In genomic region chr5:136116784-136117112, GRCm38 (mm10) we compare ENCODE assay signal across 8 mouse cellular contexts. TPM values are rescaled to one million over a fixed set of nuclear protein-coding genes. Genes with fewer than 3 reads are reported as not detected.
DNase-seq lines count a peak whose midpoint lies in the region; ATAC-seq and TF ChIP-seq lines count a peak whose summit lies in the region.

No protein-coding gene starts in this region.

- WGBS in heart, adult 2 months = 0% methylated on average over 22 of the region's 22 CpGs
- WGBS in forebrain, embryonic 16.5 days = under 1% methylated on average over 22 of the region's 22 CpGs
- 0% methylated on average over 22 of the region's 22 CpGs for WGBS in macrophage (ENCODE audit: missing documents)

- H3K36me3 ChIP-seq in heart, adult 2 months (ENCODE audit: control insufficient read depth, insufficient read depth, low read length) = no peaks in the 10 kb centered on the region
- H3K36me3 ChIP-seq in E14TG2a.4 (ENCODE audit: insufficient read depth, low read length) = peaks cover 51% of the 10 kb centered on the region
- peaks cover 11% of the 10 kb centered on the region for H3K36me3 ChIP-seq in forebrain, embryonic 16.5 days (ENCODE audit: control insufficient read depth, insufficient read depth)
- H3K36me3 ChIP-seq in macrophage (ENCODE audit: inconsistent target) = peaks cover 22% of the 10 kb centered on the region; the same call in 1 of the 2 replicates

- H3K4me2 ChIP-seq in forebrain, embryonic 16.5 days (ENCODE audit: low read length) = peak overlapping the region; percentile 91

- no peak for TF ChIP-seq CTCF in heart, adult 2 months (IDR thresholded peaks at IDR 0.05)
- no peak for TF ChIP-seq CTCF in E14TG2a.4 (conservative IDR thresholded peaks at IDR 0.05; ENCODE audit: low read length)

- no peaks in the 10 kb centered on the region for H3K9me3 ChIP-seq in E14TG2a.4 (ENCODE audit: low read length)
- H3K9me3 ChIP-seq in forebrain, embryonic 16.5 days (ENCODE audit: control insufficient read depth, low read length) = no peaks in the 10 kb centered on the region

- DNase-seq in heart, adult 2 months = no peak
- DNase-seq in heart, postnatal 4 days = no peak
- DNase-seq in T-cell, adult 2 months (ENCODE audit: low spot score) = no peak
- no peak for DNase-seq in gastrocnemius, postnatal 36 days
- DNase-seq in layer of hippocampus, postnatal 14 days (ENCODE audit: low spot score in 2 of 2) = no peak

- intact Hi-C loops in heart, adult 2 months (cut with DNase I) = loop anchor here (1.0 to 2.0 kb wide), 2 partner anchors 20 to 32 kb away; partner anchors contain the start of genes Alkbh4 and Lrwd1
- intact Hi-C loops in gastrocnemius, postnatal 36 days (cut with DNase I) = no loop called here

- H3K27ac ChIP-seq in heart, adult 2 months = peak overlapping the region; percentile 84
- peak overlapping the region; percentile 70 for H3K27ac ChIP-seq in forebrain, embryonic 16.5 days (ENCODE audit: low read length)
- H3K27ac ChIP-seq in macrophage = peak overlapping the region; percentile 29; the same call in 1 of the 2 replicates

- no peak for TF ChIP-seq POLR2A in heart, adult 2 months (IDR thresholded peaks at IDR 0.05; ENCODE audit: insufficient read depth, low read depth, low read length)

- H3K9ac ChIP-seq in heart, adult 2 months (ENCODE audit: low read depth, low read length) = peak overlapping the region; percentile 81
- peak overlapping the region; percentile 85 for H3K9ac ChIP-seq in forebrain, embryonic 16.5 days (replicated peaks; ENCODE audit: low read depth, low read length)

- H3K4me1 ChIP-seq in heart, adult 2 months (ENCODE audit: control insufficient read depth, insufficient read depth, low read length) = peaks cover 3% of the 10 kb centered on the region; the same call in 1 of the 2 replicates
- H3K4me1 ChIP-seq in E14TG2a.4 (replicated peaks; ENCODE audit: low read depth, low read length) = peaks cover 86% of the 10 kb centered on the region
- peaks cover 19% of the 10 kb centered on the region for H3K4me1 ChIP-seq in forebrain, embryonic 16.5 days (replicated peaks; ENCODE audit: control insufficient read depth, insufficient read depth, low read length)

- no peak for TF ChIP-seq EP300 in heart, adult 2 months (IDR thresholded peaks at IDR 0.05; ENCODE audit: insufficient read depth, low read depth, low read length)

- no peaks in the 10 kb centered on the region; the same call in 1 of the 2 replicates for H3K79me2 ChIP-seq in heart, adult 2 months (replicated peaks; ENCODE audit: control insufficient read depth, insufficient read depth, low read length)
- peaks cover 35% of the 10 kb centered on the region for H3K79me2 ChIP-seq in macrophage (ENCODE audit: inconsistent target)

- no peaks in the 10 kb centered on the region for H3K27me3 ChIP-seq in heart, adult 2 months (ENCODE audit: control insufficient read depth, insufficient read depth, low read length)
- no peaks in the 10 kb centered on the region for H3K27me3 ChIP-seq in E14TG2a.4 (ENCODE audit: insufficient read depth, low read length)
- H3K27me3 ChIP-seq in forebrain, embryonic 16.5 days (replicated peaks; ENCODE audit: control insufficient read depth, insufficient read depth, low read length) = no peaks in the 10 kb centered on the region

- H3K4me3 ChIP-seq in heart, adult 2 months = peak overlapping the region; percentile 83
- H3K4me3 ChIP-seq in E14TG2a.4 (replicated peaks; ENCODE audit: low read length) (peak overlapping the region; percentile 98), macrophage (ENCODE audit: inconsistent target) (peak overlapping the region; percentile 82)
- H3K4me3 ChIP-seq in forebrain, embryonic 16.5 days (replicated peaks; ENCODE audit: low read length) = peak overlapping the region; percentile 88

- ATAC-seq in forebrain, embryonic 16.5 days = peak; percentile 68

RNA-seq across cellular contexts. Expression of gene Polr2j, which starts 0.3 kb away (rescaled TPM):
- 10 to 100 TPM; 63.5 to 89.3 TPM for total RNA-seq in heart, adult 2 months (2021)
- polyA plus RNA-seq in heart, adult 2 months (2012; rRNA removed) = 66.9 and 70.9 TPM in 2 replicates
- total RNA-seq in heart, postnatal 4 days (2021) = 10 to 100 TPM; 63.4 to 67.3 TPM
- polyA plus RNA-seq in forebrain, embryonic 16.5 days (2015; fragmentation: Nextera tagmentation; extraction: Ambion mirVana) = 214 and 228 TPM in 2 replicates
- total RNA-seq in macrophage (2018; cell fraction: chromatin; rRNA removed) = 10 to 100 TPM in 5 of 26 experiments, 1 to 10 TPM in 21; 2.0 to 13.9 (median 6.0) TPM
- total RNA-seq in macrophage (2018; cell fraction: cytosol; rRNA removed) = 10 to 100 TPM; 39.3 to 85.6 (median 60.6) TPM
- total RNA-seq in macrophage (2018; cell fraction: nucleus; rRNA removed) = 10 to 100 TPM in 17 of 26 experiments, 1 to 10 TPM in 9; 6.1 to 23.0 (median 13.5) TPM
- 75.0 to 118 TPM (median 101 TPM) in 3 replicates for polyA plus RNA-seq in macrophage (2018)
- total RNA-seq in gastrocnemius, postnatal 36 days (2021) = 10 to 100 TPM; 56.0 to 60.9 TPM
- 10 to 100 TPM; 73.6 to 82.2 TPM for total RNA-seq in layer of hippocampus, postnatal 14 days (2021)

RNA-seq across cellular contexts. Expression of gene Lrwd1, which starts 19.1 kb away (rescaled TPM):
- 1 to 10 TPM; 5.4 to 5.5 TPM for total RNA-seq in heart, adult 2 months (2021)
- polyA plus RNA-seq in heart, adult 2 months (2012; rRNA removed) = 11.5 and 12.3 TPM in 2 replicates
- 1 to 10 TPM; 7.9 to 9.5 TPM for total RNA-seq in heart, postnatal 4 days (2021)
- 32.1 and 32.7 TPM in 2 replicates for polyA plus RNA-seq in forebrain, embryonic 16.5 days (2015; fragmentation: Nextera tagmentation; extraction: Ambion mirVana)
- total RNA-seq in macrophage (2018; cell fraction: chromatin; rRNA removed) = 10 to 100 TPM in 23 of 26 experiments, 1 to 10 TPM in 3; 7.4 to 46.2 (median 24.5) TPM
- total RNA-seq in macrophage (2018; cell fraction: cytosol; rRNA removed) = 10 to 100 TPM in 4 of 26 experiments, 1 to 10 TPM in 22; 4.8 to 11.6 (median 8.1) TPM
- total RNA-seq in macrophage (2018; cell fraction: nucleus; rRNA removed) = 10 to 100 TPM in 15 of 26 experiments, 1 to 10 TPM in 11; 6.6 to 29.7 (median 12.1) TPM
- 6.0 to 13.5 TPM (median 9.4 TPM) in 3 replicates for polyA plus RNA-seq in macrophage (2018)
- 1 to 10 TPM; 3.7 to 4.0 TPM for total RNA-seq in gastrocnemius, postnatal 36 days (2021)
- 10 to 100 TPM; 15.1 to 18.5 TPM for total RNA-seq in layer of hippocampus, postnatal 14 days (2021)

RNA-seq across cellular contexts. Expression of gene Alkbh4, which starts 19.2 kb away (rescaled TPM):
- 1 to 10 TPM; 5.3 to 6.4 TPM for total RNA-seq in heart, adult 2 months (2021)
- 6.2 and 9.7 TPM in 2 replicates for polyA plus RNA-seq in heart, adult 2 months (2012; rRNA removed)
- total RNA-seq in heart, postnatal 4 days (2021) = 1 to 10 TPM; 6.5 to 7.4 TPM
- polyA plus RNA-seq in forebrain, embryonic 16.5 days (2015; fragmentation: Nextera tagmentation; extraction: Ambion mirVana) = 18.0 and 19.4 TPM in 2 replicates
- 10 to 100 TPM in 6 of 26 experiments, 1 to 10 TPM in 19, under 1 TPM in 1; 0.82 to 14.3 (median 5.4) TPM for total RNA-seq in macrophage (2018; cell fraction: chromatin; rRNA removed)
- 10 to 100 TPM in 5 of 26 experiments, 1 to 10 TPM in 21; 2.0 to 12.4 (median 8.2) TPM for total RNA-seq in macrophage (2018; cell fraction: cytosol; rRNA removed)
- 10 to 100 TPM in 9 of 26 experiments, 1 to 10 TPM in 17; 1.6 to 16.2 (median 7.5) TPM for total RNA-seq in macrophage (2018; cell fraction: nucleus; rRNA removed)
- polyA plus RNA-seq in macrophage (2018) = 3.8 to 8.1 TPM (median 7.9 TPM) in 3 replicates
- 1 to 10 TPM; 3.8 to 4.1 TPM for total RNA-seq in gastrocnemius, postnatal 36 days (2021)
- total RNA-seq in layer of hippocampus, postnatal 14 days (2021) = 1 to 10 TPM; 8.4 to 10.0 TPM

RNA-seq across cellular contexts. Expression of gene Rasa4, which starts 33.0 kb away (rescaled TPM):
- total RNA-seq in heart, adult 2 months (2021) = 1 to 10 TPM; 3.8 to 4.7 TPM
- 6.0 and 8.1 TPM in 2 replicates for polyA plus RNA-seq in heart, adult 2 months (2012; rRNA removed)
- 1 to 10 TPM; 2.1 to 2.4 TPM for total RNA-seq in heart, postnatal 4 days (2021)
- polyA plus RNA-seq in forebrain, embryonic 16.5 days (2015; fragmentation: Nextera tagmentation; extraction: Ambion mirVana) = 5.9 and 9.1 TPM in 2 replicates
- 1,000 to 10,000 TPM in 17 of 26 experiments, 100 to 1,000 TPM in 9; 637 to 2,788 (median 1,448) TPM for total RNA-seq in macrophage (2018; cell fraction: chromatin; rRNA removed)
- total RNA-seq in macrophage (2018; cell fraction: cytosol; rRNA removed) = 100 to 1,000 TPM in 24 of 26 experiments, 10 to 100 TPM in 2; 98.6 to 294 (median 162) TPM
- total RNA-seq in macrophage (2018; cell fraction: nucleus; rRNA removed) = 1,000 to 10,000 TPM in 3 of 26 experiments, 100 to 1,000 TPM in 23; 233 to 2,281 (median 710) TPM
- 51.3 to 186 TPM (median 61.5 TPM) in 3 replicates for polyA plus RNA-seq in macrophage (2018)
- total RNA-seq in gastrocnemius, postnatal 36 days (2021) = 10 to 100 TPM; 23.8 to 23.9 TPM
- 1 to 10 TPM; 4.3 to 4.4 TPM for total RNA-seq in layer of hippocampus, postnatal 14 days (2021)

RNA-seq across cellular contexts. Expression of gene Orai2, which starts 53.8 kb away (rescaled TPM):
- 1 to 10 TPM in 1 of 2 experiments, under 1 TPM in 1; 0.76 to 1.6 TPM for total RNA-seq in heart, adult 2 months (2021)
- 2.9 and 5.5 TPM in 2 replicates for polyA plus RNA-seq in heart, adult 2 months (2012; rRNA removed)
- total RNA-seq in heart, postnatal 4 days (2021) = 1 to 10 TPM; 2.0 to 3.3 TPM
- 41.1 and 44.2 TPM in 2 replicates for polyA plus RNA-seq in forebrain, embryonic 16.5 days (2015; fragmentation: Nextera tagmentation; extraction: Ambion mirVana)
- total RNA-seq in macrophage (2018; cell fraction: chromatin; rRNA removed) = 1,000 to 10,000 TPM in 4 of 26 experiments, 100 to 1,000 TPM in 14, 10 to 100 TPM in 8; 34.7 to 1,259 (median 261) TPM
- 100 to 1,000 TPM in 2 of 26 experiments, 10 to 100 TPM in 24; 13.7 to 103 (median 22.1) TPM for total RNA-seq in macrophage (2018; cell fraction: cytosol; rRNA removed)
- total RNA-seq in macrophage (2018; cell fraction: nucleus; rRNA removed) = 100 to 1,000 TPM in 18 of 26 experiments, 10 to 100 TPM in 8; 26.9 to 743 (median 214) TPM
- polyA plus RNA-seq in macrophage (2018) = 7.1 to 19.8 TPM (median 13.8 TPM) in 3 replicates
- total RNA-seq in gastrocnemius, postnatal 36 days (2021) = 1 to 10 TPM in 1 of 2 experiments, under 1 TPM in 1; 0.82 to 1.2 TPM
- total RNA-seq in layer of hippocampus, postnatal 14 days (2021) = 100 to 1,000 TPM; 124 to 127 TPM

Comparison
In these comparisons a context has a peak if more than half of its experiments do, and no peak if none do; other contexts are left out.
1. H3K27ac ChIP-seq: peak in every context shown above with its lines; median percentile 84 in heart, adult 2 months; 70 in forebrain, embryonic 16.5 days; 29 in macrophage.